Mouse (Mus musculus) embryo, embryonic 10.5 days (tissue): ENCODE results near the gene Frmd8.

Source experiments
- DNase-seq: peaks from one replicate; pipeline ENCODE4 v3.0.0-alpha.2; 2015; ENCODE audit warnings: low spot score

Gene Frmd8

DNA sequence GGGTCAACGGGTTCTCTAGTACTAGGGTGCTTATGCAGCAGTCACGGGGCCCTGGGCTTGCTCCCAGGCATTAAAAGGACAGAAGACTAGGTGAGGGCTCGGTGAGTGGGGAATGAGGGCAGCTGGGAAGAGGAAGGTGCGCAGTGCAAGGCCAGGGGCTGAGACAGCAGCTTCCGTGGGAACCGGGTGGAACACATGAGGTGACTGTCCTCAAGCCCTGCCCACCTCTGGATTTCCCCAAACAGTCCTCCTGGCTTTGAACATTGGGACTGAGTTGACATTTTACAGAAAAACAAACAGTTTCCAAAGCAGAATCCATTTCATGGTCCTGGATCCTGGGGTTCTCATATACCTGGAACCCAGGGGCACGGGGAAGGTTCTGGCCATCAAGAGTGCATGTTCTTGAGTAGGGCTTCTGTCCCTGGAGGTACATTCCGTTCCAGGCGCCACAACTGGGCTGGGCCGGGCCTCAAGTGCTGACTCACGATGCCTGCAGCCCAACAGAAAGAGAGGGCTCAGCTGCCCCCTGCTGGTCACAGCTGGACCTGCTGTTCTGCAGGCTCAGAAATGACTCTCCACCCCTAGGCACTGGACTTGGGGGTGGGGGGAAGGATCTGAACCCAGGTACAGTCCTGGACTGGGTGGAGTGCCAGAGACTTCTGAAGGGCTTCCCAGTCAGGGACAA lies 25.1 kb downstream of the Frmd8 start:
- peak; percentile 93 for DNase-seq

DNA sequence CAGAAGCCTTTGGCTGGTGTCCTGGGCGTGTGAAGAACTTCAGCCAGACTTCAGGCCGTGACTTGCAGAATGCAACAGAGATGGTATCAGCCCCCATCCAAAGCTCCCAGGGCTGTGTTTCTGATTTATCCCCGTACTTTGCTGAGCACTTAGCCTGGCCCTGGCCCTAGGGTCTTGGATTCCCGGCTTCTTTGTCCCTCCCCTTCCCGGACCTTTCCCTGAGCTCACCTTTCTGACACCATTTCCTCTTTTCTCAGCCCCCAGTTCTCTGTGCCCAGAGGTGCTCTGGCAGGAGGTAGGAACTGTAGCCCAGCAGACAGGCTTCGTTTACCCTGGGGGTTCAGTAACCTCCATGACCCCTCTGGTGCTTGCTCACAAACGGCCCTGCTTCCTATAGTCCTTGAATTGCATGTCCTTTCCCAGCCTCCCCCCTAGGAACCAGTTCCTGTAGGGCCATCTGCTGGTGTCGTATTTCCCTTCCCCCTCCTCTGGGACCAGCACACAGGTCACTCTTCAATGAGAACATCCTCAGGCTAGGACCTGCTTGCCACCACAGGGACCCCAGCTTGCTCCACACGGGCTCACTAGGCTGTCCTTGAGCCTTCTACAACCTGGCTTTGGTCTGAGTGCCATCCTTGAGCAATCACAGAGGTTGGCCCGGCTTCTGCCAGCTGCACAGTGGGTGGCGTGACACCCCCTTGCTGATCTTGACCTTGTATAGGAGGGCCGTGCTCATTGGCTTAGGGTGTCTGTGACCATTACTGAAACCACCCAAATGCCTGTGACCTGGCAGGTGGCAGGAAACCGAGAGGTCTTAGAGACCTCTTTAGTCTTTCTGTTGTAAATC lies 26.0 kb downstream of the Frmd8 start:
- peak; percentile 65 for DNase-seq

DNA sequence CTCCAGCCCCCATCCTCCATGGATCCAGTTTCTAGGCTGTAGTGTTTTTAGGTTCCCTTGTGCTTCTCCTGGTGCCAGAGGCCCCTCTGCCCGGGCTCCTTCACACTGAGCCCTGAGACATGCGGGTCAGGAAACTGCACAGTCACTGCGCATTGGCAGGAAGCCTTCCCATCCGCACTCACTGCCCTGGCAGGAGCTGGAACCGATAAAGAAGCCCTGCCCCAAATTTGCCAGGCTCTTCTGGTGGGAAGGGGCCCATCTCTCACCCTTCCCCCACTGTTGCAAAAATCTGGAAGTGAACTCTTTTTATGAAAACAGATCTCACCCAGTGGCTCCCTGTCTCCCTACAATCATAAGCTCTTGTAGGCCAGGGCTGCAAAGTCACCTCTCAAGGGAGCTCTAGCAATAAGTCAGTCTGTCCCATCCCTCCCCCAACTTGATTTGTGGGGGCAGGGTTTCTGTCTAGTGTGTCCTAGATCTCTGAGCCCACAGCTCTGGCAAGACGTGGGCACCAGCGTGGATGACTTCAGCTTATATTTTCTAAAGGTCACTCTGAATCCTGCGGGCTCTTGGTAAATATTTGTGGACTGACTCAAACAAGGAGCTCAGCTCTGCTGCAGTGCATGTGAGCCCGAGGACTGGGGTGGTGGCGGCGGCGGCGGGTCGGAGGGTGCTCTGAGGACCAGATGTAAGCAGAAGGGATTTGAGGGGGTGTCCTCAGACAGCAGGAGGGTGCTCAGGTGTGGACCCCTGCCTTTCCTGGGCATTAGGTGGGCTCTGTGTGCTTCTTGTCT lies 26.8 kb downstream of the Frmd8 start:
- DNase-seq, result peak; percentile 30

DNA sequence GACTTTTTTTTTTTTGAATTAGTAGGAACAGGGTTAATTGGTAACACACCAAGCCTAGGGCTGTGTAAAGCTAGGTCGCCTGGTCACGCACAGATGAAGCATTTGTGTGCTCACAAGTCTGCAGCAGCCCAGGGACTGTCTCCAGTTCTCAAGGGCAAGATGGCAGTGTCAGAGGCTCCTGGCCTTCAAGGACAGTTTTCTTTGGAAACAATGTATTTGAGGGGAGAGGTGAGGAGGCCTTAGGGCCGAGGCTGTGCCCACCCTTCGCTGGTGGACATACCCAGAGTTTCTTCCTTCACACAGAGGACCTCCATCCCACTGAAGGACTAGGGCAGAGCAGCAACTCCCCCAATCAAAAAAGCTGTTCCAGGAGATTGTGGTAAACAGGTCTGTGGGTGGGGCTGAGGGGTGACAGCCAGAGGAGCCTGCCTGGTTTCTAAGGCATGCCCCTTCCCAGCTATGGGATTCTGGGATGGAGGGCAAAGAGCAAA lies 27.7 kb downstream of the Frmd8 start:
- peak; percentile 42 for DNase-seq

DNA sequence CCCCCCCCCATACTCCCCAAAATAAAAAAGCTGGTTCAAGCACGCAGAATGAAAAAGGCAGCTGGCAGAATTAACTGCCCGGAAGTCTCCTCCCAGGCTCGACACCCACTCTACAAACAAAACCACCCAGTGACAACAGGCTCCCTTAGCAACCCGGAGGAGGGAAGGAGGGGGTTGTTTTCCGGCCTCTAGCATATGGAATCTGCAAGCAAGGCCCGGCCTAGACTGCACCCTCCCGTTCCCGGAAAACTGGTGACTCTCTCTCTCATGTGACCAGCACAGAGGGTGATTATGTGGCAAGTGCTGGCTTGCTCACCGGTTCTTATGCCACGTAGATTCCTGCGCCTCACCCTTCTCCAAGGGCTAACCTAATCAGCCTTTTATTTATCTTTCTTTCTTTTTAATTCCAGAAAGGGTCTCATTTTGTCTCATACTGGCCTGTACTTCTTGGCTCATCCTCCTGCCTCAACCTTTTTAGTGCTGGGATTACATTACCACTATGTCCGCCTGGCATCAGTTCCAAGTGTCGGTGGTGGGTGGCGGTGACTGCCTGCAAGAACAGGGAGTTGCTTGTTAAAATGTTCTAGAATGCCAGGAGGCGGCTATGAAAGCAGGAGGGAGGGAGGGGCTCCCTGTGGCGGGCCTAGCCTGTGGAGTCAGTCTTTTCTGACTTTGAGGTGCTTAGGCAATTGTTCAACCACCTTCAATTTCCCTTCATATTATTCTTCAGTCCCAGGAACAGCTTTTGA lies 28.3 kb downstream of the Frmd8 start:
- DNase-seq, result peak; percentile 94

DNA sequence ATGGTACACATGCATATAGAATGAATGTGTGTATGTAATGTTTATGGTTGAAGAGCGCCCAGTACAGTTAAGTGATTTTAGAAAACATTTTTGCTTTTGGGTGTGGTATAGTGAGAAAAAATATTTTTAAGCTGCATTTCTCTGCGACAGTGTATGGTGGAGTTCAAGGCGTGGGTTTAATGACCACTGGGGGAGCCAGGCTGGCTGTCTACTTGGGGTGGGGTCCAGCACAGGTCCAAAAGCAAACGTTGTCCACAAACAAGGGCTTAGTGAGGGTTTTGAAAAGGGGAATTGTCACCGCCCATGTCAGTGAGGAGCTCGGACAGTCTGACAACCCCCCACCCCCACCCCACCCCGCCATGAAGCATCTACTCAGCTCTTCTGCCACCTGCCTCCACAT lies 28.9 kb downstream of the Frmd8 start:
- no peak for DNase-seq

DNA sequence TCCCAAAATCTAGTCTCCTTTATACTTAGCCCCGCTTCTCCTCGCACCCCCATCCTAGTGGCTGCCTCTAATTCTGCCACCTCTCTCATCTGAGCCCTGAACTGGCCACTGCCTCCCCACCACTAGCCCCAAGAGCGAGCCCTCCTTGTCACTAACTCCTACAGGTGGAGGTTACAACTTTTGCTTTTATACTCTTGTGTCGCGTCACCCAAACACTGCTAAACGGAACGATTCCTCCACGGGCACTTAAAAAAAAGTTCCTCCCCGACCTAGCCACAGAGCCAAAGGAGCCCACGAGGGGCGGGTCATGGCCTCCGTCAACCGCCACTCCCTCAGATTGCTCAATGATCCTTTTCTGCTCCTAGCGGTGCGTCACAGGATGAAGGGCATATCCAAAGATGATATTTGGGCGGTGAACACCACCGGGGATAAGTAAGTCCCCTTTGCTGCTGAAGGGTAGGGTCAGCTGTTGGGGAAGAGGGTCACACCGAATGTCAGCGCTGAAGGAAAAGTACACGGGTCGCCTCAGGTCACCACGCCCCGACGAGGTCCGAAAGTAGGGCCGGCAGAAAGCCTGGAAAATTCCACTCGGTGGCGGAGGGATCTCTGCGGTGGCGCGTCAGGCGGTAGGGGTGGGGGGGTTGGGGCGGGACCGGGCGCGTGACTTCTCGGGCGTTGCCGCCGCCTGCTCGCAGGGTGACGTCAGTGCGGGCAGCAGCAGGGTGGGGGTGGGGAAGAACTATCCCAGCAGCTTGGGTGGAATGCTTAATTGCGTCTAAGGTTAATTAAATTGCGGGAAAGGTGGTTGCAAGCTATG lies 29.5 kb downstream of the Frmd8 start:
- peak; percentile 93 for DNase-seq

GRCm38 (mm10) chr19:5844831-5845318 lies 30.2 kb downstream of the Frmd8 start:
- peak; percentile 9 for DNase-seq

DNA sequence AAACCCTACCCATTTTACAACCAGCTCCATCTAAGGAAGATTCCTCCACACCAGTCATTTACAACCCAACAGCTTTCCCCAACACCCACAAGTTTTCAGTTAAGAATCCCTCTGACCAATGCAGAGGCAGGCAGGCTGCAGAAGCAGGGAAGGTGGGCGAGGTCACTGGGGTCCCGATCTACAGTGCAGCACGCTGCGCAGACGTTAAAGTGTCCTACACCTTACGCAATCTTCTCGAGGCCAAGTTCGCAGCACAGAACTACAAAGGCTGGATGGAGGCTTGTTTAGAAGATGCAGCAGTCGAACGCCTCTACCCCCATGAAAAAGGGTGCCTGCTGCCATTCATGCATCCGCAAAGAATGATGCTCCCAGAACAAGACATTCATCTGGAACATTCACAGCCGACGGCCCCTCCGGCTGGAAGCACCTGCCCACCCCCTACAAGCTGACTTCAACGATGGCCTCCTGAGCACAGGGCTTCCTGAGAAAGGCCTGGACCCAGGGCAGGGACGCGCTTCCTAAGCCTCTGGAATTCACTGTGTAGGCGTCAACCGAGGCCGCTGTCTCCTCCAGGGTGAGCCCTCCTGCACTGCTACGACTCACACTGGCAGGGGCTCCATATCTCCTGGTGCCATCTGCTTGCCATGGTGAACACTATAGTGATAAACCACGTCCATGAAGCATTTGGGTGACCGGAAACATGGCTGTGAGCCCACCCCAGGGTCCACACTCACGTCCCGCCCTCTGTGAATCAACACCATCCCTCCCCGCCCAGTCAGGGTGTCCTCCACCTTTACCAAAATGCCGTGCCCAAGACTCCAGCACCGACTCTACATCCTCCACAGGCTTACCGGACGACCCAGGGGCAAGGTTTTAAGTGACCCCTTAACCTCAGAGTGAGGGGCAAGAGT lies 31.0 kb downstream of the Frmd8 start:
- DNase-seq, result no peak

GRCm38 (mm10) chr19:5842785-5843730 lies 32.0 kb downstream of the Frmd8 start:
- DNase-seq, result peak; percentile 58

DNA sequence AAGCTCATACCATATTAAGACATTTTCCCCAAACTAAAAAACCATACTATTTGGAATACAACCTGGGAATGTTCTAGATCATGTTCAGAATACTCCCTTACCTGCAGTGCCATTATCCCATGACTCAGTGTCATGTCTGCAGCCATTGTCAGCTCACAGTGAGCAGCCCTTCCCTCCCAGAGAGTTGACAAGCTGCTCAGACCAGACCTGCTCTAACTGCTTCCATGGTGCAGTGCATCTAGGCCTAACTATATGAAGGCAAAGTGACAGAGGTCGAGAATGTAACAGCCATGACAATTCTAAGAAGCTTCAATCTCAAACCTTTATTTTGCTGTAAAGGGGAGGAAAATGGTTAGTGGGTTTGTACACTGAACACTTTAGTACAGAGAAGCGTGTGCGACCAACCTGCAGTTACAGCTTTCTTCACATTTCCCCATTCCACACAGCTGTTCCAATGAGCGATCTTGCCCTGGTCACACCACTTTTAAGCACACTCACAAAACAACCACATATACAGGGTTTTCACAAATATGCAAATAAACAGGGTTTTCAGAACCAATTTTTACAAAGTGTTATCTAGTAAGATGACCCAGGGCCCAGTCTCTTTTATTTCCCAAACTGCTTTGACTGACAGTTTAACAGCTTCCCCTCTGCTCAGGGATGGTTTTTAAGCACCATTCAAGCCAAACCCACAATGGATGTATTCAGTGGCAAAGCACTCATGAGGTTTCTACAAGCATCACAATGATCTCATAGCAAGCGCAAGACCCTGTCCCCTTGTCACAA lies 32.9 kb downstream of the Frmd8 start:
- peak; percentile 56 for DNase-seq

DNA sequence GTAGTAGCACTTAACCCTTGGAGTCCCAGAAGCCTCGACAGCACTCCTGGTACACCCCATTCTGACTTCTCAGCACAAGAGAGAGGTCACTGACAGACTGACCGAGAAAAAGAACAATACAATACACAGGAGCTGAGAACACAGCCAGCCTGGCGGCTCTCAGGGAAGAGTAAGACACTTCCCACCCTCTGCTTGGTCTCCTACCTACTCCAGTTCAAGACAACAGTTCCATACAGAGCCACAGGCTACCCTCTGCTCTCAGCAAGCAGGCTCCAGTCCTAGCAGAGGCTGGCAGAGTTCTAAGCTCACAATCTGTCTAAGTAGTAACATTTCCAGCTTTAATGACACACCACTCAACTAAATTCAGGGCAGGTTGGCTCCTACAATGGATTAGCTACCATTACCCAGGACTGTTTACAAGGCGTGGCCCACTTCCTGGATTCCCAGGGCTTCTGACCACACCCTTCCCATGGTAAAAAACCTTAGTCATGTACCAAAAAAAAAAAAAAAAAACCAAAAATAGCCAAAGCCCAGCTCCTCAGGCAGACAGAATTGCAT lies 33.6 kb downstream of the Frmd8 start:
- DNase-seq, result no peak

GRCm38 (mm10) chr19:5840890-5841388 lies 34.1 kb downstream of the Frmd8 start:
- DNase-seq, result no peak

DNA sequence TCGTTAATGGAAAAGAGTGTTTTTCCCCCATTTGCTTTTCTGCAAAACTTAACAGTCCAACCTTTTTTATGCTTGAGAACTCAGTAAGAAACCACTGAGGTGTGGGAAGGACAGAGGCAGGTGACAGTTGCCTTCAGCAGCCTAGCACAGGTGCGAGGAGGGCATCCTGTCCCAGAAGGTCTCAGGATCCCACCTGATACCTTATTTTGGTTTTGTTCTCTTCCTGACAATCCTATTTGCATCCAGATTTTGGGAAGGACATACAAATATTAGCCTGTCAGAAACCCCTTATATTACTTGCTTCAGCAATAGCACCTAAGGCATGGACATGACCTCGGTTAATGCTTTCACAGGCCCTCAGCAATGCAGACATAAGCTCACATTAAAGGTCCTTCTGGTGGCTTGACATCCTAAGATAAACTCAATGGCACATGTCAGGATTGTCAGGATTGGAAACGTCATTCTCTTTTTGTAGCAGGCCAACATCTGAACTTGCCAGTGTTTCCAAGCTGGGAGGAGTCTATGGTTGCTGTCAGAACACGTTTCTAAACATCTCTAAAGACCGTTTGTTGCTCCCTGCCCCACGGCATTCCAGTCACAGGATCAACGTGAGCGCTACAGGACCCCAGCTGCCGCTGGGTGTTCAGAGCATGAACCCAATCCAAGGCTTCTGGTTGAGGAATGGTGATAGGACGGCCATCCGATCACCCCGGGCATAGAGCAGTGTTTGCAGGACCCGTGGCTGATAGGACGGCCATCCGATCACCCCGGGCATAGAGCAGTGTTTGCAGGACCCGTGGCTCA lies 34.8 kb downstream of the Frmd8 start:
- DNase-seq, result no peak

GRCm38 (mm10) chr19:5839317-5840085 lies 35.6 kb downstream of the Frmd8 start:
- no peak for DNase-seq

GRCm38 (mm10) chr19:5838892-5839165 lies 36.2 kb downstream of the Frmd8 start:
- no peak for DNase-seq
